Mouse (Mus musculus) cerebellum, adult 8-10 months (tissue): ENCODE measurements around the gene Tssk6.
A peak's percentile ranks its signal among the peaks of the same experiment; 100 is the strongest.

Experiments used
- DNase-seq: peaks from one replicate; pipeline ENCODE4 v3.0.0; 2022

The Tssk6 gene

DNA sequence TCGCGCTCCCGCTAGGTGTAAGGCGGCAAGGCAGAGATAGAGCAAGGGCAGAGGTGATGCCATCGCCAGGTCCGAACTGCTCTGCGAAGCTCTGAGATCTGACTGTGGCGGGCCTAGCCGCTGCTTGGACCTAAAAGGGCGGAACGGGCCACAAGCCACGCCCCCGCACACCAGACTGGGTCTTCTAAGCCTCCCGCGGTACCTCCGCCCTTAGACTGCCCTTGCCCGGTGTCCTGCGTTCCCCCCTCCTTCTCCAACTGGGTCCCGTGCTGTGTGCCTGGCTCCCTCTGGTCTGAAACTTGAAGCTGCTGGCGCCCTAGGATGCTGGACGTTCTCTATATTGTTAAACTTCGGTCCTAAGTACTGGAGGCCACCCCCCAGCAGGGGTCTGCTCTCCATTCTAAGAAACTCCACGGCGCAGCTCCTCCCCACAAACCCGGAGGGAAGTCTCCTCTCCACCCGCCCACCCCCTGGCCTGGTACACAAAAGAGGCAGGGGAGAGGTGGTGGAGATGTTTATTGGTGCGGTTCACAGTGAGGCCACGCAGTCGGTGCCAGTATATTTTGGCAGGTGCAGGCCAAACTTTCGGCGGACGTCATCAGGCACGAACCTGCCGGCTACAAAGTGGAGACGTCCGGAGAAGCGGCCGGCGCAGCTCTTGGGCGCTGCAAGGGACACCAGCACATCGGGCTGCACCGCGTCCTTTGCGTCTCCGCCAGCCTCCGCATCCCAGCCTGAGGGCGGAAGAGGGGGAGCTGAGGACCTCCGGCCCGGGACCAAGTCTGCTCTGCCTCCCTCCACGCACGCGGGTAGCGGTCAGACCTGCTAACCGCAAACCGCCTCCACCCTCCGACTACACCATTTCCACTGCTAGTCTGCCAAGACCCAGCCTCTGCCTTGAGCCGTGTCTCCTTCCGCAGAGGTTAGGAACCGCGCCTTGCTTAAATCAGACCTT is 14.4 kb upstream of the Tssk6 start, which contains the start of gene Cilp2:
TSS of gene Cilp2 (minus strand) at position 399 of the 955 bp plus-strand sequence.
- DNase-seq, result no peak

DNA sequence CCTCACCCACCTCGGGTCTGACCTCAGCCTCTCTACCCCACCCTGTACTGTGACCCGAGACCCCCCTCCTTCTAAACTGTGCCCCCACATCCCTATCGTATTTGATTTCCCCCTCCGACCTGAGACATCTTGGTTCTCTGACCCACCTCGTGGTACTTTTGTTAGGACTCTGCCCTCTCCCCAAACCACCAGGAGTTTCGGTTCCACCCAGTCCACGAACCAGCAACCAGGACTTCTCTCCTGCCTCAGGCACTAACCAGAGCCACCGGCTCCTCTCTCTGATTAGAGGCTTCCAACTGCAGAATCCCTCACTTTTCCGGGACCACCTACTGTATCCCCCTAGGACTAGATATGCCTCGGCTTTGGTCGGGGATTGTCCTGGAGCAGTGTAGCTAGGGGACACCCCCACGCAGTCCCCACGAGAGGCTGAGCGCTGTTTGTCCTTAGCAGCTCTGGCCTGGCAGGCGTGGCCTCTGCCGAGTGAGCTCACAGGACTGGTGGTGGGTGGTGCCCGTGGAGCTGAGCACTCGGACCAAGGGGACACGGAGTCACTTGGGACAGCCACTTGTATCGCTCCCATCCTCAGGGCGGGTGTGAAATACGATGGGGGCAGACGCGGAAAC is 13.6 kb upstream of the Tssk6 start:
- no peak for DNase-seq

DNA sequence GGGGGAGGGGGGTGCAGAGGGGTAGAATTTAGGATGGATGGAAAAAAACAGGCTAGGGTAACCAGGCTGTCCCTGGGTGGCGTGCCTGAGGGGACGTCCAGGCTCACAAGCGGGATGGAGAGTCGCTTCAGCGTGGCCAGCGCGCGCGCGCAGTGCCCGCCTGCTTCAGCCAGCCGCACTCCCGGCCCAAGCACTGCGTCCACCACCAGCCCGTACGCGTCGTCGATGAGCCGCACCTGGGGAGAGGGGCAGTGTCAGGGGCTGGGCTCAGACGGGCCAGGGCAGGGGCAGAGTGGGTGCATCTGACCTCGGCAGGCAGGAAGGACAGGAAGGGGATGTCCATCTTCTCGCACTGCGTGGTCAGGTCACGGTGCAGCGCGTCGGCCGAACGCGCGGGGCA is 13.1 kb upstream of the Tssk6 start:
- DNase-seq, result no peak

DNA sequence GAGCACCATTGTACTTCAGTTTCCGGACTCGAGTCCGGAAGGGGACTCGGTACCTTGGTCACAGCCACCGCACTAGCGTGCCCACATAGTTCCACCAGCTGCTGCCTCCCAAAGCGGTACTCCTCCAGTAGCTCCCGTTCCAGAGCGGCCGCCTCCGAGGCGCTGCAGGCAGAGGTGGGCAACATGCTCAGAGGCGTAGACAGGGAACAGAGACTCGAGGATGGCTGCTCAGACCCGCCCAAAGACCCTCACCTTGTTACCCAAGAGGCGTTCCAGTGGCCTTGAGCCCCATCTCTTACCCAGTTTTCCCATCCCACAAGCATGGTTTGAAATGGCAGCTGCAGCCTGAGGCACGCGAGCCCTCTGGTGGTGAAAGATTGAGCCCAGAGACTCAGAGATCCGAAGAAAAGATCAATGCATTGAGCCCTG is 11.2 kb upstream of the Tssk6 start:
- peak; percentile 48 for DNase-seq

DNA sequence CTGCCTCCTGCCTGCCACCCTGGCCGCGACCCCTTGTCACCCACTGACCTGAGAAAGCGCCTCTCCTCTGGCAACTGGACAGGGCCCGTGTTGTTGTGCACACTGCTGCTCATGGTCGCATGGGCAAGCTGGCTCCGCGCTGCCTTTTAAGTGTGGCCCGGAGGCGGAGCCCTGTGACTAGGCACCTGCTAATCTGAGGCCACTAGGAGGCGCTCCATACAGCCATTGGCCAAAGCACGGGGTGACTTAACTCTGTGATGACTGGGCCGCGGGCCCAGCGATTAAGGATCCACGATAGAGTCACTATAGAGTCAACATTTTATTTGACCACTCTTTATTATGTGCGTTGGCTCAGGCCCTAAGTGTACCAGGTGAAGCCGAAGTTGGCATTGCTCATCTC is 8.1 kb upstream of the Tssk6 start:
- peak; percentile 42 for DNase-seq

DNA sequence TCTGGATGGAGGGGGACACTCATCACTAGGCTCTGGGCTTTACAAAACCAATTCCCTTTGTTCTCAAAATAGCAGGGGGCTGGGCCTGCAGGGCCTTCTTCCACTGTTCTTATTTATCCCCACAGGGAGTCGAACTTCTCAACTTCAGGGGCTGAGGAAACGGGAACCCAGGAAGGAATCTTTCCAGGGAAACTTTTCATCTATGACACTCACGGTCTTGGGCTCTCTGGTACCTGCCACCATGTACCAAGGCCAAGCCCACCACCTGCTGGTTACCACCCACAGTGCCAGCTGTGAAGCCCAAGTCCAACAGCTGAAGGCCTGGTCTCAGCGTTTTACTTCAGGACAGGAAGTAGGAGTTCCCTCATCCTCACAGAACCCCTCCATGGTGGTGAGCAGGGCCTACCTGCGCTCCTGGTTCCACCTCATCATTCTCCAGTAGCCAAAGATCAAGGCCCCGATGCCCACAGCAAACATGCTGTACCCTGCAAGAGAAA is 7.1 kb upstream of the Tssk6 start:
- no peak for DNase-seq

DNA sequence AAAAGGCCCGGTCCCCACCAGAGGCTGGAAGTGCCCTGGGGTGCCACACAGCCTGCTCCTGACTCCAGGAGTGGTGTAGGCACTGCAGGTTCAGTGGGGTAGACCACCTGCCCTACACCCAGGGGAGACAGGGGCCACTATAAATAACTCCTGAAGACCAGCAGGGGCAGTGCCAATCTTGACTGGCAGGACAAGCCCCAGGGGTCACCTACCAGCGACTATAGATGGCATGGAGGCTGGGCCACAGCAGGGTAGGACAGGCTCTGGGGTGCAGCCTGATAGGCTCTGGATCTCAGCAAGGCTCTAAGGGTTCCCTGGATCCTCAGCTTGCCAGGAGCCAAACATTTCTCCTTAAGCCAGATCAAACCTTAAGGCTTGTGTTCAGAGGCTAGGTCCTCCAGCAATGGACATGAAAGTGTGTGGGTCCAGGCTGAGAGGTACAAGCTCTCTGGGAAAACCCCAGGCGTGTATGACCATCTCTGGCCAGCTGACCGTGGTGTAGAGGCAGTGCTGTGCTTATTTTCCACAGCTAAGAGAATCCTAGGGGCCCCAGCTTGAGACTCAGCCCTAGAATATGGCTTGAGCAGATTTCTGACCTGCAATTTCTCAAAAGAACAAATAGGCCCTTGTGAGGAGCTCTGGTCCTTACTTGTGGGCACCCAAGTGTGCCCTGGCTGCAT is 6.1 kb upstream of the Tssk6 start:
- DNase-seq, result no peak

DNA sequence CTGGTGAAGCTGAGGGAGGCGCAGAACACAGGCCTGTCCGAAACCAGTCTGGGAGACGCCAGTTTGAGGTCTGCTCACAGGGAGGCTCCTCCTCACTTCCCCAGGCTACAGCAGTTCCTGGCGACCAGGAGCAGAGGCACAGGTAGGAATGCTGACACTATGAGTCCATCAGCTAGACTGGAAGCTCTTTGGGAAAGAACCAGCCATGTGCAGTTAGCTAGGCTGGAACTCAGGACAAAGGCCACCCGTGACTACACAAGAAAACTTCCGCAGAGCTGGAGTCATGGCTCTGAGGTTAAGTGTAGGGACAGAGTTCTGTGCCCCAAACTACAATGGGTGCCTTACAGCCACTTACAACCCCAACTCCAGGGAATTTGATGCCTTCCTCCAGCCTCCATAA is 4.1 kb upstream of the Tssk6 start:
- DNase-seq, result no peak

DNA sequence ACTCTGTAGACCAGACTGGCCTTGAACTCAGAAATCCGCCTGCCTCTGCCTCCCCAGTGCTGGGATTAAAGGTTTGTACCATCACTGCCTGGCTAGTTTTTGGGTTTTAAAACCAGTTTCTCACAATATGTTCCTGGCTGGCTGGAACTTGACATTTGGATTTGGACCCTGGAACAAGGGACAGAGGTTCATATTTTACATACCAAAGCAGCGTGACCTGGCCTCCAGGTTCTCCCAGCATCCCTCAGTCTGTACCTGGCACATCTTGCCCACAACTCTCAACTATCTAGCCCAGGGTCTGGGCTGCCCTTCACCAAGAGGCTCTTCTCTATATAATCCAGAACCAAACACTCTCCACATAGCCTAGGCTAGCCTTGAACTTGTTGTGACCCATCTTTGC is 2.1 kb upstream of the Tssk6 start:
- no peak for DNase-seq

DNA sequence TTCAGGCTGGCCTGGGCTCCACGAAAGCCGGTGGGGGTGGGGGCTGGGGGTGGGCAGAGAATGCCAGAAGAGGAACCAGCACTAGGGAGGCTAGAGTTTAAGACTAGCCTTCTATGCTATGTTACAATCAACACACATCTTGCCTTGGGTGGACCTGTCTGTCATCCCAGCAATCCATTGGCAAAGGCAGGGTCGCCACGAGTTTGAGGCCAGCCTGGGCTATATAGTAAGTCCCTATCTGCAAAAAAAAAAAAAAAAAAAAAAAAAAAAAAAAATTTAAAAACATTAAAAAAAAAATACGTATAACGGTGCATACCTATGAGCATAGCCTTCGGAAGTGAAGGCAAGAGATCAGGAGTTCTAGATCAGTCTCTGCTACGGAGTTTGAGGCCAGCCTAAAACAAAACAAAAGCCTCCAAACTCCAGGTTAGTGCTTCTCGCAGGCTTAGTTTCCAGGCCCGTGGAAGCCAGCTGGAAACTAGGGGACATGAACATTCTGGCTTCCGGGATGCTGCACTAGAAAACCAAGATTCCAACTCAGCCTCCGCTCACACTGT is 1.0 kb upstream of the Tssk6 start:
- no peak for DNase-seq

DNA sequence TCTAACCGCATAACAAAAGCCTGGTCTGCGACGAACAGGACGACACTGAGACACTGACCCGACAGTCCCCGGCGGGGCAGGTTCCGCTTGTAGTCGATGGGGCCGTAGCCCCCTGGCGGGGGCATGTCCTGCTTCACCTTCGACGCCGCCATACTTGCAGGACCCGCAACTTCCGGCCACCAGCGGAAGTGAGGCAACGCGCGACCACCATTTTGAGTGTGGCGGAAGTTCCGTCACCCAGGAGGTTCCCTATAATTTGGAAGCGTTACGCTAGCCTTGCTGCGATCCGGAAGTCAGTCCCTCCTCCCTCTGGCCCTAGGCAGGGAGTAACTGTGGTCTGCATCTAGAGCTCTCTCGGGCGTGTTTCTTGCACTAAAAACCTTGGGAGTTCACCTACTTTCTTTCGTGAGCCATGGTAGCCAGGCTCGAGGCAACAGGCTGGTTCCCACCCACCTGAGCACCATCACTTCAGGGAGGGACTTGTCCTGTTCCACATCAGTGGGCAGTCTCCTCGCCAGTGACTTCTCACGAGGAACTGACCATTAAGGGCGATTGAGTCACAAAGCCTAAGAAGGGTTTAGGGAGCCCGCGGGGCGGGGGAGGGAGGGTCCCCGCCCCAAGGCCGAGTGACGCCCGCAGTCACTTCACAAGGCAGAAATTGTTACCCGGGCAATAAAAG is 361 bp upstream of the Tssk6 start:
- DNase-seq, result peak; percentile 97

DNA sequence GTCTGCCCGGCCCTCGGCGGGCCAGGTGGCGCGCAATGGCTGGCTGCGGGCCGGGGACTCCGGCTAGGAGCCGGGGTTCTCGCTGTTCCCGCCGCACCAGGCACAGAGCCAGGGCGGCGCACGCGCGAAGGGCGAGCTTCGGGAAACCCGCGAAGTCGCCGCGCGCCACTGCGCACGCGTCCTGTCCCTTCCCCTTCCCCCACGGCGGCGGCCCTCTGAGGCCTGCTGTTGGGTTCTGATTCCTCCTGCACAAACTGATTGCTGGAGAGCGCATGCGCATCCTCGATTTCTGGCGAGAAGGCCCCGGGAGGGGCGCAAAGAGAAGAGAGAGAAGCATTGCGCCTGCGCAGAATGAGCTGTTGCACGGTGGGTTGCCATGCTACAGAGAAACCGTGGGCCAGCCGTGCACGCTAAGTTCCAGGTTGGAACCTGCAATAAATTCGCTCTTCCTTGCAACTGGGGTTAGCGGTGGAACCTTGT is 1.1 kb downstream of the Tssk6 start:
- DNase-seq, result peak; percentile 99

DNA sequence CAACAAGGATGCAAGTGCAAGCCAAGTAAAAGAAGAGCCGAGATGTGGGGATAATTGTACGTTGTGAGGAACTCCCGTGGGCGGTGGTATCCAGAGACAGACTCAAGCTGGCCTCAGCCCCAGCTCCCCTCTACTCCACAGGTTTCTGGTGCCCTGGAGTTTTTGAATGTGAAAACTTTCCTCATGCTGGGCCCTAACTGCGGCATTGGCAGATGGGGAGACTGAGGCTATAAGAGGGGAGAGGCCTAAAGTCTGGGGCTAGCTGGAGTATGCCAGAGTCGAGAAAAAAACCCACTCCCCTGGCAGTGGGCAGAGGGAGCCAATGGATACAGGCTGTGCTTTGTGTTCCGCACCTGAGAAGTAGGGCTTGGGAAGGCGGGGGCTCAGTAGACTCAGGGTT is 2.1 kb downstream of the Tssk6 start:
- no peak for DNase-seq

DNA sequence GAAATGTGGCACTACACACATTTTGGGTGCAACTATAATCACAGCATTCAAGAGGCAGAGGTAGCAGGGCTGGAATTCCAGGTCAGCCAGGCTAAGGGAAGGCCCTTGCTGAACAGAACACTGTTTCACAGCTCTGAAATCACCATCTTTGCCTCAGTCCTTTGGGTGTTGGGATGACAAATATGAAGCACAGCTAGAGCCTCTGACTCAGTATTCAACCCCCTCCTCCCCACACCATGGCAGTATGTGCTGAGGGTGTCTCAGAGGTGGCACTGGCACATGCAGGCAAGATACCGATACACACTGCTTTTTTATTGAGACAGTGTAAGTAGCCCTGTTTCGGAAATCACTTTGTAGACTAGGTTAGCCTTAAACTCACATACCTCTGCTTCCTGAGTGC is 4.3 kb downstream of the Tssk6 start:
- no peak for DNase-seq

DNA sequence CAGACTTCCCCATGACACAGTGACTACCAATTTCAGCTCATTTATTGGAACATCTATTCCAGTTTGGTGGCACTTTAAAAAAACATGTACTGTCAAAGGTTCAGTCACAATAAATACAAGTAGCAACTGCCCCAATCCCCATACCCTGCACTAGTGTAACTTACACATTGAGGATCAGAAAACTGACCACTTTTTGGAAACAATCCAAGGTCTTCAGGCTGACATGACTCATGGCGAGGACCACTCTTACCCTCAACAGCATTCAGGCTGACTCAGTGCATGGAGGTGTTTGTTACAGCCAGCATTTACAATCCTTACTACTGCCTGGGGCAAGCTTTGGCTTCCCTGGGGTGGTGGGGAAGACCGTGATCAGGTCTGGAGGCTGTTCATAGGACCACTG is 5.1 kb downstream of the Tssk6 start:
- DNase-seq, result no peak

DNA sequence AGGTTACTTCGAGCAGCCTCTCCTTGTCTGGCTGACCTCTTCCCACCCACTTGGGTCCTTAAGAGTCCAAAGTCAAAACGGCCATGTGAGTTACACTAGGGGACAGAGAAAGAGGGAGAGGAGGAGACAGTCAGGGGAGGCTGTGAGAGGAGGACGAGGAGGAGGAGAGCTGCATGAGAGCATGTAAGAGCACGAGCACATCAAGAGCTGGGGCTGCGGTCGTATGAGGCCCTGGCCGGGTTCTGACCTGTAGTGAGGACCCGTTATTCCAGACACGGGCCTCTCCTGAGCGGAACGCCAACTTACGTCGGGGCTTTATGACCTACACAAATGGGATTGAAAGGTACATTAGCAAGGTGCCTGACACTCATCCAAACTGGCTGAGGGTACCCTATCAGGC is 9.9 kb downstream of the Tssk6 start:
- DNase-seq, result no peak

DNA sequence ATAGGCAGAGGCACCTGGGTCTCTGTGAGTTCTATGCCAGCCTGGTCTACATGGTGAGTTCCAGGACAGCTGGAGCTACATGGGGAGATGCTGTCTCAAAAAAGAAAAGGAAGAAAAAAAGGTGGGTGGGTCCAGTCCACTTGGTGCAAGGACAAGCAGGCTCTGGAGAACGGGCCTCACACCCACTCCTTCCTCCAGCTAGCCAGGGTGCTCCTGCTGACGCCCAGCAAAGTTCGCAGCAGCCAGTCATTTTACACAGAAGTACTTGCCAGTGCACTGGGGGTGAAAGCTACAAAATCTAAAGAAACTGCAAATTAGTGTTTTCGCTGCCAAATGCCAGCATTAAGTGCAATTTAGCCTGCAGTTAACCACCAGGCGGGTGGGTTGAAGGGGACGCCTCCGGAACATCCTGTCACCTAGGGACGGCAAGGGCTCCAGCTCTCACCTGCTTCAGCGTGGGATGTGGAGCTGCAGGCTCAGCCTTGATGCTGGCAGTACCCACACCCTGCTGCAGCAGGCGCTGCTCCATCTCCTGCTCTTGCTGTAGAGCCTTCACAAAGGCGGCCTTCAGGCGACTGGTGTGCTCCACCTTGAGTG is 10.6 kb downstream of the Tssk6 start:
- no peak for DNase-seq

DNA sequence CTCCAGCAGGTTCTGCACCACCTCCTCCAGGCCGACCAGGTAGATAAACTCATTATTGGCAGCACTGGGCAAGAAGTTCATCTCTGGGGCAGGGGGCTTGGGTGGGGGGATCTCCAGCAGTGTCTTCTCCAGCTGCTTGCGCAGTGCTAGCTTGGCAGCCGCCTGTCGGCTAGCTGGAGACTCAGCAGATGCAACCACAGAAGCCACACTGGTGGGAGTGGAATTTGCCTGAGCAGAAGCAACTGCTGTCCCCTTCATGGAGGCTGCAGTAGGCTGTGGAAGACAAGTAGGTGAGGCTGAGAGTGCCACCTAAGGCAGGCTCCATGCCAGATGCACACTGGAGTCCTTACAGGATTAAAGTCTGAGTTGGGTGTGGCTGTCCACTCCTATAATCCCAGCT is 12.5 kb downstream of the Tssk6 start:
- no peak for DNase-seq

DNA sequence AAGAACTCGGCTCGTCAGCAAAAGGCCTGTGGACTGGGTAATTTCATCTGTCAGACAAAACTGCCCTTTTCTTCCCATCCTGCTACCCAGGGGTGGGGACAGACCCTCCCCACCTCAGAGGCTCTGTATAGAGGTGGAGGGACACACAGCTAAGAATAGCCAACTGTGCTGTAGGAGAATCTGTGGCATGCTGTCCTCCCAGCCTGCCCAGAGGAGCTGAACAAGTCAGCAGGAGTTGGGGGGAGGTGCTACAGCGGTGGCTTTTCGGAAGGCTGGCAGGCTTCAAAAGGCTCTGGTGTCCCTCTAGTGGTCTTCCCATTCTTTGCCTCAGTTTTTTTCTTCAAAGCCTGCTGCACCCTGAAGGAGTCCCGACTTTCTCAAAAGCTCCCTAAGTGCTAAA is 13.8 kb downstream of the Tssk6 start:
- DNase-seq, result no peak

DNA sequence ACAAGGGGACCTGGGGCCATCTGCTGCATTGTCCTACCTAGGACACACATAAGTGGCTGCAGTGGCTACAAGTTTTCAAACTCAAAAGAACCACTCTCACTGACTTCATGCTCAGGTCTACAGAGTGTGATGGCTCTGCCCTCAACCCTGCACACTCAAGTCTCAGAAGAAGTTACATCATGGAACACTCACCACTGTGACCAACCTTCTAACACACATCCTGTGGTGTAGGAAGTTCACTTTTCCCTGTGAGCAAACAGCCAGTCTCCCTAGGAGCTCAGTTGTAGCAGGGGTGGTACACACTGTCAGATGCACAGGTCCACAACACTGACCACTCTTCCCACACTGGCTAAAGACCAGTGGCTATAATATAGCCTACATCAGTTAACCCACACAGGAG is 16.5 kb downstream of the Tssk6 start:
- DNase-seq, result no peak

DNA sequence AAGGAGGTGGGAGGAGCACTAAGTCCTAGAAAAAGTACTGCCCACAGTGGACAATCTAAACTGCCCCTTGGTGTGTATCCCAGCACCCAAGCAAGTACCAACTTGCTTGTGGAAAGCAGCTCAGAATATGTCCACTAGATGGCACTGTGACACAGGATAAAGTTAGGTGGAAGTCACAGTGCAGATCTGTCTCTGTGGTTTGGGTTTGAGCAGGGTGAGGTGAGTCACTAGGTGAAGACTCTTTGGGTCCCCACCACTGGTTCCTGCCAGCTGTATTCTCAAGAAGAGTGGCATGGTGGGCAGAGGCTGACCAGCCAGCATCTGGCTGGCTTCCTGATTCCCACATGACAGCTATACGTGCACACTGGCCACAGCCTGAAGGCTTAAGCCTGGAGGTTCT is 17.0 kb downstream of the Tssk6 start:
- DNase-seq, result peak; percentile 85
